Mouse (Mus musculus) intestine, embryonic 16.5 days (tissue): ENCODE data around the gene Trpm1. TPM values are rescaled to one million over a fixed set of nuclear protein-coding genes. Genes with fewer than 3 reads are reported as not detected.

Experiments used
- ATAC-seq: fragments of 200-750 bp; cut with Nextera tagmentation; 2 replicates; pipeline ENCODE4 v1.8.0; 2017; ENCODE audit warnings: moderate TSS enrichment, moderate library complexity
- H3K27ac ChIP-seq: fragments of 300-500 bp; sonication (generic); 2 replicates; pipeline ENCODE4 v1.5.1; 2014; ENCODE audit warnings: mild to moderate bottlenecking, low read length
- H3K27me3 ChIP-seq: fragments of 300-500 bp; sonication (generic); replicated peaks from 2 replicates; pipeline ENCODE4 v1.6.1; 2014; ENCODE audit warnings: low read length, control low read depth, mixed read lengths; ENCODE audit not compliant: control insufficient read depth, insufficient read depth
- H3K36me3 ChIP-seq: fragments of 300-500 bp; sonication (generic); 2 replicates; pipeline ENCODE4 v1.6.1; 2014; ENCODE audit warnings: low read length, control low read depth; ENCODE audit not compliant: control insufficient read depth, insufficient read depth
- H3K4me1 ChIP-seq: fragments of 300-500 bp; sonication (generic); 2 replicates; pipeline ENCODE4 v1.6.1; 2014; ENCODE audit warnings: low read length, control low read depth, mixed read lengths; ENCODE audit not compliant: control insufficient read depth, insufficient read depth
- H3K4me2 ChIP-seq: fragments of 300-500 bp; sonication (generic); 2 replicates; pipeline ENCODE4 v1.6.1; 2014; ENCODE audit warnings: low read depth, low read length, control low read depth
- H3K4me3 ChIP-seq: fragments of 300-500 bp; sonication (generic); 2 replicates; pipeline ENCODE4 v1.5.1; 2014; ENCODE audit warnings: mild to moderate bottlenecking, low read length
- H3K9ac ChIP-seq: fragments of 300-500 bp; sonication (generic); 2 replicates; pipeline ENCODE4 v1.6.1; 2014; ENCODE audit warnings: low read depth, low read length
- H3K9me3 ChIP-seq: fragments of 300-500 bp; sonication (generic); 2 replicates; pipeline ENCODE4 v1.6.1; 2016; ENCODE audit warnings: low read length, control low read depth; ENCODE audit not compliant: control insufficient read depth
- WGBS: fragments of 180-500 bp; shearing (Covaris S2); extraction: QIAGEN DNeasy Blood & Tissue Kit; methylation state at CpG from one replicate; pipeline ENCODE4 v1.1.7; 2014; 5-methylcytosine and 5-hydroxymethylcytosine counted together
- polyA plus RNA-seq: library from polyadenylated mRNA; unstranded; fragments of >200 nt; fragmentation: Nextera tagmentation; extraction: Ambion mirVana; gene quantifications from 2 replicates; pipeline ENCODE4 v1.2.1, GENCODE M21; 2015

The Trpm1 gene
- polyA plus RNA-seq, 1 experiment from 2014 or later = not detected

- peak; percentile 65 for ATAC-seq
- no peaks in the 10 kb centered on the region for H3K27me3 ChIP-seq
- no peak overlapping the region for H3K4me3 ChIP-seq
- H3K9ac ChIP-seq = no peak overlapping the region
- 34% methylated on average over 14 of the region's 14 CpGs for WGBS
- no peak overlapping the region for H3K4me2 ChIP-seq
- no peaks in the 10 kb centered on the region for H3K36me3 ChIP-seq
- no peaks in the 10 kb centered on the region for H3K9me3 ChIP-seq
- peaks cover 9% of the 10 kb centered on the region; the same call in 1 of the 2 replicates for H3K4me1 ChIP-seq
- peak overlapping the region; percentile 52; the same call in 1 of the 2 replicates for H3K27ac ChIP-seq
Measured at GRCm38 (mm10) chr7:64192261-64192943, 38.8 kb downstream of the Trpm1 start.

- Histone ChIP-seq H3K4me2 (no peak overlapping the region), H3K27me3 (no peaks in the 10 kb centered on the region), H3K4me1 (peaks cover 9% of the 10 kb centered on the region; the same call in 1 of the 2 replicates), H3K9ac (no peak overlapping the region), H3K27ac (no peak overlapping the region), H3K36me3 (no peaks in the 10 kb centered on the region), H3K9me3 (no peaks in the 10 kb centered on the region), H3K4me3 (no peak overlapping the region)
- ATAC-seq = no peak
- 54% methylated on average over 5 of the region's 5 CpGs for WGBS
Measured at GRCm38 (mm10) chr7:64193476-64193875, 39.8 kb downstream of the Trpm1 start.

GRCm38 (mm10) chr7:64196114-64196513, 42.5 kb downstream of the Trpm1 start:
- peaks cover 9% of the 10 kb centered on the region; the same call in 1 of the 2 replicates for H3K4me1 ChIP-seq
- no peak overlapping the region for H3K9ac ChIP-seq
- H3K4me2 ChIP-seq = no peak overlapping the region
- WGBS = 81% methylated on average over 3 of the region's 3 CpGs
- no peaks in the 10 kb centered on the region for H3K27me3 ChIP-seq
- ATAC-seq = no peak
- no peak overlapping the region for H3K4me3 ChIP-seq
- H3K36me3 ChIP-seq = no peaks in the 10 kb centered on the region
- no peaks in the 10 kb centered on the region for H3K9me3 ChIP-seq
- H3K27ac ChIP-seq = no peak overlapping the region

GRCm38 (mm10) chr7:64208700-64209099, 55.1 kb downstream of the Trpm1 start:
- 67% methylated on average over 5 of the region's 5 CpGs for WGBS
- Histone ChIP-seq H3K4me1 (no peaks in the 10 kb centered on the region), H3K9ac (no peak overlapping the region), H3K9me3 (no peaks in the 10 kb centered on the region), H3K27ac (no peak overlapping the region), H3K36me3 (no peaks in the 10 kb centered on the region), H3K4me3 (no peak overlapping the region), H3K4me2 (no peak overlapping the region), H3K27me3 (no peaks in the 10 kb centered on the region)
- no peak for ATAC-seq

GRCm38 (mm10) chr7:64212870-64213269, 59.2 kb downstream of the Trpm1 start:
- Histone ChIP-seq H3K36me3 (no peaks in the 10 kb centered on the region), H3K9me3 (no peaks in the 10 kb centered on the region), H3K9ac (no peak overlapping the region), H3K4me2 (no peak overlapping the region), H3K4me3 (no peak overlapping the region), H3K4me1 (no peaks in the 10 kb centered on the region), H3K27me3 (no peaks in the 10 kb centered on the region), H3K27ac (no peak overlapping the region)
- ATAC-seq = no peak
- WGBS = 76% methylated on average over 4 of the region's 4 CpGs

- Histone ChIP-seq H3K9ac (no peak overlapping the region), H3K27ac (no peak overlapping the region), H3K4me3 (no peak overlapping the region), H3K4me1 (no peaks in the 10 kb centered on the region), H3K4me2 (no peak overlapping the region), H3K27me3 (no peaks in the 10 kb centered on the region), H3K9me3 (no peaks in the 10 kb centered on the region), H3K36me3 (no peaks in the 10 kb centered on the region)
- no peak for ATAC-seq
- WGBS = 67% methylated on average over 4 of the region's 4 CpGs
Measured at GRCm38 (mm10) chr7:64214066-64214465, 60.4 kb downstream of the Trpm1 start.

GRCm38 (mm10) chr7:64215613-64216012, 62.0 kb downstream of the Trpm1 start:
- Histone ChIP-seq H3K27me3 (no peaks in the 10 kb centered on the region), H3K4me3 (no peak overlapping the region), H3K27ac (no peak overlapping the region), H3K4me1 (no peaks in the 10 kb centered on the region), H3K9ac (no peak overlapping the region), H3K9me3 (no peaks in the 10 kb centered on the region), H3K36me3 (no peaks in the 10 kb centered on the region), H3K4me2 (no peak overlapping the region)
- 70% methylated on average over 4 of the region's 4 CpGs for WGBS
- no peak for ATAC-seq

- no peaks in the 10 kb centered on the region for H3K4me1 ChIP-seq
- H3K4me2 ChIP-seq = no peak overlapping the region
- H3K27ac ChIP-seq = no peak overlapping the region
- H3K4me3 ChIP-seq = no peak overlapping the region
- no peak overlapping the region for H3K9ac ChIP-seq
- no peaks in the 10 kb centered on the region for H3K36me3 ChIP-seq
- H3K9me3 ChIP-seq = no peaks in the 10 kb centered on the region
- no peaks in the 10 kb centered on the region for H3K27me3 ChIP-seq
- no peak for ATAC-seq
- WGBS = 87% methylated on average over 7 of the region's 7 CpGs
Measured at GRCm38 (mm10) chr7:64217428-64217827, 63.8 kb downstream of the Trpm1 start.

DNA sequence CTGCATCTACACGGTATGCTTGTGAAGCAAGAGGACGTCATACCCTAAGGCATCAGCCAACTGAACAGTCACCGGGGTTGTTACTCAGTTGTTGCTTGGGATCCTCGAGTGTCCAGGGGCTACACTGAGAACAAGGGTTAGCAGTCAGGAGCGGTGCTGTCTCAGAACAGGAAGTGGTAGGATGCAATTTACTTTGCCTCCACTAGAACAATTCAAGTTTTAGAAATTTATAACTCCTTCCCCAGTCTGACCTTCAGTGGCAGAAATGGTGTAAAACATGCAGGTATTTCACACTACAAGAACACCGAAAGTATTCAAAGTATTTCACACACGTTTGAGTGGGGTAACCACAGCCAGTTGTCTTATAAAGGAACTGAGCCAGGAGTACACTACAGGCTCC, 66.1 kb downstream of the Trpm1 start:
- no peaks in the 10 kb centered on the region for H3K36me3 ChIP-seq
- H3K4me1 ChIP-seq = no peaks in the 10 kb centered on the region
- H3K4me3 ChIP-seq = no peak overlapping the region
- H3K27ac ChIP-seq = no peak overlapping the region
- no peaks in the 10 kb centered on the region for H3K9me3 ChIP-seq
- no peak overlapping the region for H3K4me2 ChIP-seq
- H3K27me3 ChIP-seq = no peaks in the 10 kb centered on the region
- no peak overlapping the region for H3K9ac ChIP-seq
- 71% methylated on average over 7 of the region's 7 CpGs for WGBS
- no peak for ATAC-seq

DNA sequence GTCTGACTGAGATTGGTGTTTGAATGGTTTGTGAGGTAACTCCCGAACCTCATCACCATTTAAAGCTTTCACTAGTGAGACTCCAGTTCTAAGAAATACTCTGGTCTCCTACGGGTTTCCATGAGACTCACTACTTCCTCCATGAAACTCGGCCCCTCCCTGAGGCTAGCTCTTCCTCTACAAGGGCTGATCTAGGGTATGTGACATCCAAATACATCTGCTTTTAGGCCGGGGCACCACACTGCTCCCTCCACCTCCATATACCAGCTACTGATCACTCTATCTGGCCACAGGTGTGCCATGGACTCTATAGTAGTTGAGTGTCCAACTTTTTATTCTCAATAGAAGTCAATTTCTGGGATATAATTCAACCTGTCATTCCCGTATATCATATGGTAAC, 69.6 kb downstream of the Trpm1 start:
- 84% methylated on average over 5 of the region's 5 CpGs for WGBS
- ATAC-seq = no peak
- Histone ChIP-seq H3K4me3 (no peak overlapping the region), H3K9me3 (no peaks in the 10 kb centered on the region), H3K4me1 (no peaks in the 10 kb centered on the region), H3K4me2 (no peak overlapping the region), H3K36me3 (no peaks in the 10 kb centered on the region), H3K27ac (no peak overlapping the region), H3K9ac (no peak overlapping the region), H3K27me3 (no peaks in the 10 kb centered on the region)
